Mouse (Mus musculus) kidney, adult 2 months (tissue): Measurements from ENCODE around the gene Pet117.

ENCODE experiments used
- CTCF ChIP-seq: fragments of 200-500 bp; conservative IDR thresholded peaks from 2 replicates; pipeline ENCODE4 v1.5.1; 2011; ENCODE audit warnings: low read depth, mild to moderate bottlenecking, control low read depth, low read length, moderate library complexity, mixed read lengths; ENCODE audit not compliant: insufficient read depth, insufficient read length
- POLR2A ChIP-seq: fragments of 200-500 bp; IDR thresholded peaks from one replicate; pipeline ENCODE4 v1.6.1; 2011; ENCODE audit warnings: low read depth, low read length, control low read depth

DNA sequence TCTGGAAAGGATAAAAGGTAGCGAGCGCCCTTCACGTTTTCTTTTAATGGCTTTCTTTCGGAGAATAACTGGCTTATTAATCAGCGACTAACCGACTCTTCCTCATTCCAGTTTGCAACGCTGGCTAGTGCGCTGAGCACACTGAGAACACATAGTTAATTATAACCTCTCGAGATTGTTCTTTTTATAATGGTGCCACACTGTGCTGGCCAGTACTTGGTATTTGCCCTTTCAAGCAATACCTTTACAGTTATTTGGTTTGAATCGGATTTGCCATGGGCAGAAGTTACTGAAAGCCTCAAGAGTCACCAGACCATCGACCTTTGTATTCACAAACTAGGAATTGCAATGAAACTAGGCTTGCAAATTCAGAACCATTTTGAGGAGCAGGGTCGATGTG lies 715 bp downstream of the Pet117 start:
- TF ChIP-seq POLR2A (no peak), CTCF (no peak)
